Mouse (Mus musculus): ENCODE measurements at regions not wholly inside any gene's neighbourhood (a gene's known extent, or its start where the extent isn't known, plus 50 kb on each side); places are given as distances from the start of the nearest gene placed in this dataset.

DNA sequence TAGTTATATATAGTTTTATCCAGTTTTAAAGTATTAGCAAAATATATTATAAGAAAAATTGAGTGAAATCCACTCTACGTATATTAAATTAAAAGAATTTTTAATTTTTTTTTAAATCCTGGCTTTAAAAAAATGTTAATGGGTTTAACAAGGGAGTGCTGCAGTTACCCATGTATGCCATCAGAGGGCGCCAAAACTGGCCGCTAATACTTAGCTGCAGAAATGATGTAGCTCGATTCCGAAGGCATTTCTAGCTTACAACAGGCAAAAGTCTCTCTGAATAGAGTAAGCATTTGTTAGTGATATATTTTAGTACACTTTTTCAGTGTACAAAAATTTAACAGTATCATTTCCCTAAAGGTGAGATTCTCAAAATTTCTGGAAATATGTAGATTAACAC is 73.1 kb downstream of the Olfr444 start:
- peak; percentile 75 for DNase-seq (ENCODE audit: low read depth, low spot score)
